ENCODE assay signal across 13 mouse cellular contexts in genomic region chr2:169997276-169998049, GRCm38 (mm10).
DNase-seq lines count a peak whose midpoint lies in the region; ATAC-seq and TF ChIP-seq lines count a peak whose summit lies in the region.
"Had no signal": no experiment of that assay in that cellular context is flagged by ENCODE, and none has a peak within 500 bp of the region (broad histone marks: within the 10 kb centered on the region; RNA-seq: fewer than 3 reads in every experiment).

No protein-coding gene starts in this region.

- TF ChIP-seq CTCF in kidney, postnatal 0 days (IDR thresholded peaks at IDR 0.05; ENCODE audit: low read depth): no peak
- TF ChIP-seq CTCF in brain, embryonic 14.5 days (IDR thresholded peaks at IDR 0.05; ENCODE audit: borderline replicate concordance, extremely low read depth, insufficient read depth, insufficient read length): no peak

- no peak for TF ChIP-seq POLR2A in brain, embryonic 14.5 days (IDR thresholded peaks at IDR 0.05; ENCODE audit: borderline replicate concordance, extremely low read depth, insufficient read depth, insufficient read length, poor library complexity, severe bottlenecking)

- no peaks in the 10 kb centered on the region for H3K27me3 ChIP-seq in heart, embryonic 10.5 days (ENCODE audit: insufficient read depth, poor library complexity, severe bottlenecking)
- H3K27me3 ChIP-seq in kidney, postnatal 0 days (ENCODE audit: insufficient read depth, low read length): no peaks in the 10 kb centered on the region
- H3K27me3 ChIP-seq in intestine, embryonic 16.5 days (replicated peaks; ENCODE audit: control insufficient read depth, insufficient read depth, low read length): no peaks in the 10 kb centered on the region

- H3K9ac ChIP-seq in kidney, postnatal 0 days (ENCODE audit: low read depth, low read length): no peak overlapping the region
- H3K9ac ChIP-seq in intestine, embryonic 16.5 days (ENCODE audit: low read depth, low read length): no peak overlapping the region
- H3K9ac ChIP-seq: forebrain, embryonic 12.5 days had no signal

- ATAC-seq in kidney, postnatal 0 days (replicated peaks; ENCODE audit: low FRiP score, low read depth): no peak
- ATAC-seq in intestine, embryonic 16.5 days: no peak

- no peaks in the 10 kb centered on the region for H3K36me3 ChIP-seq in heart, embryonic 10.5 days
- no peaks in the 10 kb centered on the region for H3K36me3 ChIP-seq in kidney, postnatal 0 days (ENCODE audit: insufficient read depth, low read length)
- H3K36me3 ChIP-seq in intestine, embryonic 16.5 days (ENCODE audit: control insufficient read depth, insufficient read depth, low read length): no peaks in the 10 kb centered on the region
- H3K36me3 ChIP-seq: forebrain, embryonic 12.5 days had no signal

- DNase-seq in heart, embryonic 10.5 days (ENCODE audit: low spot score): no peak
- DNase-seq in heart, postnatal 25 days (ENCODE audit: low spot score): no peak
- DNase-seq in kidney, postnatal 0 days (ENCODE audit: low spot score): peak; percentile 61
- no peak for DNase-seq in kidney, postnatal 10 days
- peak; percentile 60 for DNase-seq in brain, embryonic 14.5 days (ENCODE audit: low read depth)
- no peak for DNase-seq in left cerebral cortex, postnatal 25 days (ENCODE audit: low spot score in 2 of 2)
- DNase-seq in ovary, postnatal 36 days (ENCODE audit: low spot score): no peak
- DNase-seq: cerebellum, adult 18-20 months; heart, postnatal 14 days; layer of hippocampus, adult 9-11 months had no signal

- no peaks in the 10 kb centered on the region for H3K9me3 ChIP-seq in heart, embryonic 10.5 days
- no peaks in the 10 kb centered on the region for H3K9me3 ChIP-seq in kidney, postnatal 0 days (replicated peaks; ENCODE audit: low read length)
- no peaks in the 10 kb centered on the region for H3K9me3 ChIP-seq in intestine, embryonic 16.5 days (ENCODE audit: control insufficient read depth, low read length)
- H3K9me3 ChIP-seq: forebrain, embryonic 12.5 days had no signal

- peak overlapping the region; percentile 22; the same call in 1 of the 2 replicates for H3K27ac ChIP-seq in heart, embryonic 10.5 days
- H3K27ac ChIP-seq in kidney, postnatal 0 days: peak overlapping the region; percentile 81
- peak overlapping the region; percentile 49; the same call in 1 of the 2 replicates for H3K27ac ChIP-seq in intestine, embryonic 16.5 days (ENCODE audit: low read length)

- no peak overlapping the region for H3K4me2 ChIP-seq in kidney, postnatal 0 days (ENCODE audit: low read length)
- no peak overlapping the region for H3K4me2 ChIP-seq in intestine, embryonic 16.5 days (ENCODE audit: low read depth, low read length)
- H3K4me2 ChIP-seq: forebrain, embryonic 12.5 days; liver, embryonic 11.5 days had no signal

- peaks cover 29% of the 10 kb centered on the region for H3K4me1 ChIP-seq in heart, embryonic 10.5 days
- H3K4me1 ChIP-seq in kidney, postnatal 0 days (replicated peaks; ENCODE audit: insufficient read depth, low read length): peaks cover 38% of the 10 kb centered on the region
- H3K4me1 ChIP-seq in intestine, embryonic 16.5 days (ENCODE audit: control insufficient read depth, insufficient read depth, low read length): peaks cover 26% of the 10 kb centered on the region

- 66% methylated on average over 16 of the region's 16 CpGs for WGBS in heart, embryonic 10.5 days
- WGBS in kidney, postnatal 0 days: 62% methylated on average over 16 of the region's 16 CpGs
- 66% methylated on average over 16 of the region's 16 CpGs for WGBS in intestine, embryonic 16.5 days

- H3K4me3 ChIP-seq in heart, embryonic 10.5 days: no peak overlapping the region
- no peak overlapping the region for H3K4me3 ChIP-seq in kidney, postnatal 0 days (replicated peaks; ENCODE audit: low read depth, low read length)
- H3K4me3 ChIP-seq in intestine, embryonic 16.5 days (ENCODE audit: low read length): no peak overlapping the region
- H3K4me3 ChIP-seq: forebrain, embryonic 12.5 days had no signal

- intact Hi-C loops in heart, postnatal 25 days (cut with DNase I): no loop called here
- intact Hi-C loops in left cerebral cortex, postnatal 25 days (cut with DNase I): no loop called here

Comparison
In these comparisons a context has a peak if more than half of its experiments do, and no peak if none do; other contexts are left out.
1. DNase-seq: peak in kidney, postnatal 0 days (single experiment) and brain, embryonic 14.5 days (single experiment); none in heart, embryonic 10.5 days (single experiment), heart, postnatal 25 days (single experiment), kidney, postnatal 10 days (single experiment), left cerebral cortex, postnatal 25 days (0 of 2) and ovary, postnatal 36 days (single experiment).
2. H3K27ac ChIP-seq: peak in every context shown above with its lines; median percentile 81 in kidney, postnatal 0 days; 49 in intestine, embryonic 16.5 days; 22 in heart, embryonic 10.5 days.